Mouse (Mus musculus) midbrain, embryonic 11.5 days (tissue): Measurements from ENCODE around the gene Mesp2. TPM values are rescaled to one million over a fixed set of nuclear protein-coding genes. Genes with fewer than 3 reads are reported as not detected.

Source experiments
- ATAC-seq: fragments of 200-750 bp; cut with Nextera tagmentation; 2 replicates; pipeline ENCODE4 v1.8.0; 2017; ENCODE audit warnings: moderate TSS enrichment, moderate library complexity; ENCODE audit not compliant: low FRiP score
- DNase-seq: peaks from one replicate; pipeline ENCODE4 v3.0.0; 2015; ENCODE audit warnings: low spot score; ENCODE audit errors: missing footprints
- H3K27ac ChIP-seq: fragments of 300-500 bp; sonication (generic); 2 replicates; pipeline ENCODE4 v1.5.1; 2014; ENCODE audit warnings: low read depth, low read length
- H3K27me3 ChIP-seq: fragments of 300-500 bp; sonication (generic); 2 replicates; pipeline ENCODE4 v1.6.1; 2014; ENCODE audit warnings: mild to moderate bottlenecking, low read length, moderate library complexity, mixed read lengths; ENCODE audit not compliant: control insufficient read depth, insufficient read depth
- H3K36me3 ChIP-seq: fragments of 300-500 bp; sonication (generic); 2 replicates; pipeline ENCODE4 v1.6.1; 2014; ENCODE audit warnings: mild to moderate bottlenecking, low read length, moderate library complexity, mixed read lengths; ENCODE audit not compliant: control insufficient read depth, insufficient read depth
- H3K4me1 ChIP-seq: fragments of 300-500 bp; sonication (generic); 2 replicates; pipeline ENCODE4 v1.6.1; 2014; ENCODE audit warnings: low read length; ENCODE audit not compliant: control insufficient read depth, insufficient read depth
- H3K4me2 ChIP-seq: fragments of 300-500 bp; sonication (generic); 2 replicates; pipeline ENCODE4 v1.6.1; 2014; ENCODE audit warnings: mild to moderate bottlenecking, moderate library complexity
- H3K4me3 ChIP-seq: fragments of 300-500 bp; sonication (generic); 2 replicates; pipeline ENCODE4 v1.5.1; 2014; ENCODE audit warnings: low read depth, low read length
- H3K9ac ChIP-seq: fragments of 300-500 bp; sonication (generic); 2 replicates; pipeline ENCODE4 v1.6.1; 2014; ENCODE audit warnings: low read length
- H3K9me3 ChIP-seq: fragments of 300-500 bp; sonication (generic); 2 replicates; pipeline ENCODE4 v1.6.1; 2016; ENCODE audit warnings: low read length; ENCODE audit not compliant: control insufficient read depth
- WGBS: fragments of 180-500 bp; shearing (Covaris S2); extraction: QIAGEN DNeasy Blood & Tissue Kit; methylation state at CpG from one replicate; pipeline ENCODE4 v1.1.7; 2014; 5-methylcytosine and 5-hydroxymethylcytosine counted together
- polyA plus RNA-seq: library from polyadenylated mRNA; unstranded; fragments of >200 nt; fragmentation: Nextera tagmentation; extraction: Ambion mirVana; gene quantifications from 2 replicates; pipeline ENCODE4 v1.2.1, GENCODE M21; 2014

Gene Mesp2
- 0.40 TPM in 2 replicates for polyA plus RNA-seq

DNA sequence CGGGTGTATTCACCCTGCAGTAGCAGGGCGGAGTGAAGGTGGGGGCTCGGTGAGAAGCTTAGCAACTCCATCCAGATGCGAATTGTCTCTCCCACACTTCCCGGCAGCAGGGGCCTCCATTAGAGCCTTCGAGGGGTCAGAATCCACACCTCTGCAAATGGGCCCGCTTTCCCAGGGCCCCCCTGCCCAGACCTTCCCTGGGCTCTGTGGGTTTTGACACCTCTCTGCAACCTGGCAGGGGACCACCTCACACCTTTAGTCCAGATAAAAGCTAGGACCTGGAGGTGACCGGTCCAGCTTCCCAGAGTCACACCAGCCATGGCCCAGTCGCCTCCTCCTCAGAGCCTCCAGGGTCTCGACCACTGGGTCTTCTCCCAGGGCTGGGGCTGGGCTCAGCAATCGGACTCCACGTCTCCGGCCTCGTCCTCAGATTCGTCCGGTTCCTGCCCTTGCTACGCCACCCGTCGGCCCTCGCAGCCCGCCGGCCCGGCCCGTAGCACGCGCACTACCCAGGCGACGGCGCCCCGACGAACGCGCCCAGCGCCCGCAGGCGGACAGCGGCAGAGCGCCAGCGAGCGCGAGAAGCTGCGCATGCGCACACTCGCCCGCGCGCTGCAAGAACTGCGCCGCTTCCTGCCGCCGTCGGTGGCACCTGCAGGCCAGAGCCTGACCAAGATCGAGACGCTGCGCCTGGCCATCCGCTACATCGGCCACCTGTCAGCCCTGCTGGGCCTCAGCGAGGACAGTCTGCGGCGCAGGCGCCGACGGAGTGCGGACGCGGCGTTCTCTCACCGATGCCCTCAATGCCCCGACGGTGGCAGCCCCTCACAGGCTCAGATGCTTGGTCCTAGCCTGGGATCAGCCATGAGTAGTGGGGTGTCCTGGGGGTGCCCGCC is at the start of gene Mesp2:
Mesp2 (plus strand) TSS at position 117 of the 896 bp plus-strand sequence.
- ATAC-seq (peak; percentile 77), DNase-seq (peak; percentile 98)
- H3K9ac ChIP-seq: peak within 1 kb of the TSS; percentile 57
- 22% methylated on average over 71 of the region's 71 CpGs for WGBS
- peaks cover 2% of the 10 kb centered on the region; the same call in 1 of the 2 replicates for H3K4me1 ChIP-seq
- peaks cover 14% of the 10 kb centered on the region for H3K27me3 ChIP-seq
- no peaks in the 10 kb centered on the region for H3K36me3 ChIP-seq
- H3K4me3 ChIP-seq: peak within 1 kb of the TSS; percentile 24
- no peaks in the 10 kb centered on the region for H3K9me3 ChIP-seq
- peak within 1 kb of the TSS; percentile 50 for H3K4me2 ChIP-seq
- no peak within 1 kb of the TSS for H3K27ac ChIP-seq

DNA sequence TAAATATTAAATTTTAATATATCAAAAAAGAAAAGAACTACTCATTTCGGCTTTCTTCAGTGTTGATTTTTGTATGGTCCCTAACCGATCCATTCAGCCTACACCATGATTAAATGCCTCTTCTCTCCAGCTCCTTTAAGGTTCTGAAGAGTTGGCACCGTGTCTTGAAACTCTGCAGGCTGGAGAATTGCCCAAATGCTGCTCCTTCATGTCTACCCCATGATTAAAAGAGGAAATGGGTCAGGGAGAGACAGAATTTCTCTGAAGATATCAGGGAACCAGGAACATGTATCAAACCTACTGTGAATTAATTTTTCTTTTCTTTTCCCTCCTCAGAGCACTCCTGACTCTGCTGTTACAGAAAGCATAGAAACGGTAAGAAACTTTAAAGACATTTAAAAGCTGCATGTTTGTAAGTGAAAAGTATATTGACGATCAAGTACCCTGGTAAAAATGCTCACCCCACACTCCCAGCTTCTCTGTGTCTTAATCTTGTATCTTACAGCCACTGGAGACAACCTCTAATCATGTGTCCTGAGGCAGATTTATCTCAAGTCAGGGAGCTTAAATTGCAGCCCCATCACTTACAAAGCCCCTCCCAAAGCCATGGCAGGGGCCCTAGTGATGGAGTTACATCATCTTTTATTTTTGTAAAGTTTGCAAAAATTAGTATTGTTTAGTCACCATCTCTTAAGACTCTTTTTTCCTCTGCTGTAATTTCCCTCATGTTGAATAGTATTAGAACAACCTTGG is 49.2 kb upstream of the Mesp2 start:
- Histone ChIP-seq H3K9me3 (no peaks in the 10 kb centered on the region), H3K36me3 (no peaks in the 10 kb centered on the region), H3K4me1 (no peaks in the 10 kb centered on the region), H3K4me3 (no peak overlapping the region), H3K9ac (no peak overlapping the region), H3K27me3 (no peaks in the 10 kb centered on the region), H3K27ac (no peak overlapping the region), H3K4me2 (no peak overlapping the region)
- 85% methylated on average over 5 of the region's 5 CpGs for WGBS
- ATAC-seq (no peak), DNase-seq (peak; percentile 53)

DNA sequence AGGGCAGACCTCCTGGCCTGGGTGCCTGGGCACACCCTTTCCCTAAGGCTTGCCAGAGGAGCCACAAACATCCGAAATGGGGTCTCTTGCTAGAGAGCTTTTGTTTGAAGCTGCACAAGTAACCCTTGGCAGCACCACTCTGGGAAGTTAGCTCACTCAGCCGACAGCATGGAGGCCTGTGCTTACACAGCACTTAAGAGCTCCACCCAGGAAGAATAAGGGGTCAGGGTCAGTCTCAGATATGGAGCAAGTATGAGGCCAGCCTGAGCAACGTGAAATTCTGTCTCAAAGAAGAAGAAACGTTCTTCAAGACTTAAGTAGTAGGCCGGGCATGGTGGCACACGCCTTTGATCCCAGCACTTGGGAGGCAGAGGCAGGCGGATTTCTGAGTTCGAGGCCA is 48.4 kb upstream of the Mesp2 start:
- DNase-seq (peak; percentile 65), ATAC-seq (no peak)
- Histone ChIP-seq H3K27ac (no peak overlapping the region), H3K36me3 (no peaks in the 10 kb centered on the region), H3K9me3 (no peaks in the 10 kb centered on the region), H3K4me1 (no peaks in the 10 kb centered on the region), H3K4me2 (no peak overlapping the region), H3K4me3 (no peak overlapping the region), H3K27me3 (no peaks in the 10 kb centered on the region), H3K9ac (no peak overlapping the region)
- 79% methylated on average over 8 of the region's 8 CpGs for WGBS

DNA sequence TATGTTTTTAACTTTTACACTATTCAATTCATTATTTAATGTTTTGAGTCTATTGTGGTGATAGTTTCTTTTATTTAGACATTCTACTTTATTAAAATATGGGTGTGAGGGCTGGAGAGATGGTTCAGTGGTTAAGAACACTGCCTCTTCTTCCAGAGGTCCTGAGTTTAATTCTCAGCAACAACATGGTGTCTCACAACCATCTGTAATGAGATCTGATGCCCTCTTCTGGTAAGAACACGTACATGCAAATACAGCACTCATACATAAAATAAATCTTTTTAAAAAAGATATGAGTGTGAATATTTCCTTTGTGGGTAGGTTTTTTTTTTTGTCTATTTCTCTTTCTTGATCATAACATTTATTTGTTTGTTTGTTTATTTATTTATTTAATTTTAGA is 44.5 kb upstream of the Mesp2 start:
- H3K27me3 ChIP-seq: no peaks in the 10 kb centered on the region
- no peaks in the 10 kb centered on the region for H3K9me3 ChIP-seq
- no peak overlapping the region for H3K4me3 ChIP-seq
- H3K4me1 ChIP-seq: no peaks in the 10 kb centered on the region
- ATAC-seq (no peak), DNase-seq (peak; percentile 39)
- no peak overlapping the region for H3K27ac ChIP-seq
- 35% methylated on average over 1 of the region's 1 CpGs for WGBS
- no peak overlapping the region for H3K4me2 ChIP-seq
- H3K9ac ChIP-seq: no peak overlapping the region
- no peaks in the 10 kb centered on the region for H3K36me3 ChIP-seq

DNA sequence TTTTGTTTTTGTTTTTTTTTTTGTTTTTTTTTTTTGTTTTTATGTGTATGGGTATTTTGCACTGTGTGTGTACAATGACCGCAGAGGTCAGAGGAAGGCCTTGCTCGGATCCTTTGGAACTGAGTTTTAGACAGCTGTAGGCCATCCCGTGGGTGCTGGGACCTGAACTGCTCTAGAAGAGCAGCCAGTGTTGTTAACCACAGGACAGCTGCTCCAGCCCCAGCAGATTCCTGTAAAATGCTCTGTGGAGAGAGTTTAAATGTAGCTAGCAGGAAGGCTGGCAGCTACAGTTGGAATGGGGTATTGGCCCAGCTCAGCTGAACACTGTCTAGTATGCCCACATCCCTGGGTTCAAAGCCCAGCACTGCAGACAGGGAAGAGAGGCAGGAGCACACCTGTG is 40.9 kb upstream of the Mesp2 start:
- ATAC-seq: no peak
- Histone ChIP-seq H3K9ac (no peak overlapping the region), H3K4me2 (no peak overlapping the region), H3K36me3 (no peaks in the 10 kb centered on the region), H3K4me1 (no peaks in the 10 kb centered on the region), H3K27me3 (no peaks in the 10 kb centered on the region), H3K4me3 (no peak overlapping the region), H3K27ac (no peak overlapping the region), H3K9me3 (no peaks in the 10 kb centered on the region)
- 85% methylated on average over 3 of the region's 3 CpGs for WGBS
- peak; percentile 60 for DNase-seq

DNA sequence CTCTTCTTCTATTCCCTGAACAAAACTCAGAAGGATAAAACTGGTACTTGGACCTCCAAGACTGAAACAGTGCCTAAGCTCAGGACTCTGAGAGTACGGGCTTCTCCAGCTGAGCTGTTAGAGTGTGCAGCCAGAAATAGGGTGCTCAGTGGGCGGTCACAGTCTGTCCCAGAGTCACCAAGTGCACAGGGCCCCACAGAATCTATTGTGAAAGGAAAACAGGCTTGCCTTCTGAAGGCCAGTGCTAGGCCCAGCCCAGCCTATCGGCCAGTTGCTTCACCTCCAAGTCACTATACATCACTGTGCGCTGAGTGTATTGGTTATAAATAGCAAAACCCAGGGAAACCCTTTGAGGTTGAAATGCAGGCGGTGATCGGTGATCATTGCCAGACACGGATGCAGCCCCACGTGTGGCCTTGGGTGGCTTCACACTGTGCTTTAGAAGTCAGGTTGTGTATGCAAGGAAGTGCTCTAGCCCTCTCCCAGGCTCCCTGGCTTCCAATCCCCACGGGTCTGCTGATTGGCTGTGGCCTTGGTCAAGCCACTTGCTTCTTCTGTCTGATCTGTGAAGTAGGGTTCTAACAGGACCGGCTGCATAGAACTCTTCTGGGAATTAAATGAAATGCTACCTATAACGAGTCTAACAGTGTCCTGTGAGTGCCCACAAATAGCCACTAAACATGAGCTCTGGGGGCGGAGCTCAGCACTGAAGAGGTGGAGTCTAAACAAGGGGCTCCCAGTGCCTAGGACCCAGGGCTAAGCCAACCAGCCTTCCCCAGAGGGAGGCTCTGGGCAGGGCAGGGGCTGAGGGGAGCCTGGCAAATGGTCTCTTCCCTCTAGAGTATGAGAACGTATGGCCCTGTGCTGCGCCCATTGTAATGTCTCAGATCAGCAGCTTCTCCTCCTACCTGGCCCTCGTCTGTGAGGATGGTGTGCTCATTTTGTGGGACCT is 38.7 kb upstream of the Mesp2 start:
- peak; percentile 83 for DNase-seq
- Histone ChIP-seq H3K27me3 (no peaks in the 10 kb centered on the region), H3K4me1 (no peaks in the 10 kb centered on the region), H3K36me3 (no peaks in the 10 kb centered on the region), H3K27ac (no peak overlapping the region), H3K4me2 (no peak overlapping the region), H3K9me3 (no peaks in the 10 kb centered on the region), H3K9ac (no peak overlapping the region), H3K4me3 (no peak overlapping the region)
- WGBS: 47% methylated on average over 15 of the region's 15 CpGs
- ATAC-seq: no peak

DNA sequence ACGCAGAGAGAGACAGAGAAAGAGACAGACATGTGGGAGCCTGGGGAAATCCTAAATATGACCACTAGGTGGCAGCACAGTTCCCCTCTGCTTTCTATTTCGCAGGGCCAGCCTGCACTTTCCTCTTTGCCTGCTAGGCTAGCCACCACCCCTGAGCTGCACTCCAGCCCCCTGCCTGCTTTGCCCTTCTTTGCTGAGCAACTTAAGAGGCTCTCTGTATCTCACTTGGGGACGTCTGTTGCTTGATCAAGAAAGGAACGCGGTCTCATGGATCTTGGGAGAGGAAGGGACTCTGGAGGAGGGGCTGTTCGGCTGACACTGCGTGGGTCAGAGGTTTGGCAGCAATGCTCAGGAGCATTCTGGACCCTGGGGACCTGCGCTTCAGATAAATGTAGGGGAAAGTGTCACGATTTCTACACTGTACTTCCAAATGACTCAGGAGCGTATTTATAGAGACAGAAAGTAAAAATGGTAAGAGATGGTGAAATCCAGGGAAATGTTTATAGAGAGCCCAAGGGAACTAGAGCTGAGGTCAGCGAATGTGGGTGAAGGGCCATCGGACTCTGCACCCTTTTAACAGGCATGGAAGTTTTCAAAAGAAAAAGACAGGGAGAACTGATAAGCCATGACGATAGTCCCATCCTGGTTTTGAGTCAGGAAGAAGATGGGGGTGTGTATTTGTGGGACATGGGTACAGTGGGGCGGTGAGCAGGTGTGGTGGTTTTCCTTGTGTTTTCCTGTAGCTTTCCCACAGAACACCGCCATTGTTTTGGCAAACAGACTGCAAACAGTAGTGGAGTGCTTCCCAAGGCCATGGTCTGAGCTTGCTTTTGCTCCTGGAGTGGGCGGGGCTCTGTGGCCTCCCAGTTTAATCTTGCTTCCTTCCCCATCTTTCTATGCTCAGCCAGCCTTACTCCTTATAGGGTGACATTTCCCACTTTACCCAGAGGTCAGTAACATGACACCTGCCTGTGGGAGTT is 29.6 kb upstream of the Mesp2 start:
- Histone ChIP-seq H3K27ac (no peak overlapping the region), H3K4me1 (no peaks in the 10 kb centered on the region), H3K27me3 (no peaks in the 10 kb centered on the region), H3K9me3 (no peaks in the 10 kb centered on the region), H3K36me3 (no peaks in the 10 kb centered on the region), H3K4me2 (peak overlapping the region; percentile 26), H3K9ac (no peak overlapping the region), H3K4me3 (no peak overlapping the region)
- DNase-seq (peak; percentile 98), ATAC-seq (peak; percentile 33; the same call in 1 of the 2 replicates)
- 30% methylated on average over 16 of the region's 16 CpGs for WGBS
